Comparison of ENCODE assay signal across 27 mouse cellular contexts in genomic region chr13:16282230-16282629, GRCm38 (mm10).
A peak's percentile ranks its signal among the peaks of the same experiment; 100 is the strongest.
DNase-seq lines count a peak whose midpoint lies in the region; ATAC-seq and TF ChIP-seq lines count a peak whose summit lies in the region.
"Had no signal": no experiment of that assay in that cellular context is flagged by ENCODE, and none has a peak within 500 bp of the region (broad histone marks: within the 10 kb centered on the region; RNA-seq: fewer than 3 reads in every experiment).

No protein-coding gene starts in this region.

- no peaks in the 10 kb centered on the region for H3K27me3 ChIP-seq in heart, embryonic 13.5 days (replicated peaks)
- no peaks in the 10 kb centered on the region for H3K27me3 ChIP-seq in liver, embryonic 15.5 days
- H3K27me3 ChIP-seq in stomach, embryonic 14.5 days (ENCODE audit: control insufficient read depth, insufficient read depth, low read length), result no peaks in the 10 kb centered on the region
- no peaks in the 10 kb centered on the region for H3K27me3 ChIP-seq in stomach, postnatal 0 days (ENCODE audit: control insufficient read depth, insufficient read depth, low read length)
- no peaks in the 10 kb centered on the region for H3K27me3 ChIP-seq in stomach, embryonic 16.5 days (ENCODE audit: control insufficient read depth, insufficient read depth, low read length)
- H3K27me3 ChIP-seq: embryonic facial prominence, embryonic 15.5 days; forebrain, embryonic 12.5 days; limb, embryonic 15.5 days had no signal

- H3K4me3 ChIP-seq in heart, embryonic 13.5 days, result no peak overlapping the region
- H3K4me3 ChIP-seq in liver, embryonic 15.5 days (replicated peaks), result no peak overlapping the region
- H3K4me3 ChIP-seq in stomach, embryonic 14.5 days (ENCODE audit: low read depth, low read length), result no peak overlapping the region
- H3K4me3 ChIP-seq in stomach, postnatal 0 days (ENCODE audit: low read depth, low read length), result no peak overlapping the region
- no peak overlapping the region for H3K4me3 ChIP-seq in stomach, embryonic 16.5 days (replicated peaks; ENCODE audit: low read length)
- H3K4me3 ChIP-seq: embryonic facial prominence, embryonic 15.5 days; forebrain, embryonic 12.5 days; limb, embryonic 10.5 days; limb, embryonic 15.5 days had no signal

- no peak for TF ChIP-seq CTCF in stomach, postnatal 0 days (IDR thresholded peaks at IDR 0.05; ENCODE audit: low read depth)

- no peaks in the 10 kb centered on the region for H3K9me3 ChIP-seq in heart, embryonic 13.5 days
- no peaks in the 10 kb centered on the region for H3K9me3 ChIP-seq in liver, embryonic 15.5 days (replicated peaks)
- H3K9me3 ChIP-seq in stomach, embryonic 14.5 days (ENCODE audit: control insufficient read depth, low read depth, low read length), result no peaks in the 10 kb centered on the region
- H3K9me3 ChIP-seq in stomach, postnatal 0 days (ENCODE audit: control insufficient read depth, low read length), result no peaks in the 10 kb centered on the region
- H3K9me3 ChIP-seq in stomach, embryonic 16.5 days (replicated peaks; ENCODE audit: control insufficient read depth, low read length), result no peaks in the 10 kb centered on the region
- H3K9me3 ChIP-seq: embryonic facial prominence, embryonic 15.5 days; forebrain, embryonic 12.5 days; limb, embryonic 10.5 days; limb, embryonic 15.5 days had no signal

- 18% methylated on average over 2 of the region's 2 CpGs for WGBS in heart, embryonic 13.5 days
- WGBS in liver, embryonic 15.5 days (ENCODE audit: insufficient replicate concordance), result 25% methylated on average over 2 of the region's 2 CpGs
- WGBS in stomach, embryonic 14.5 days, result 35% methylated on average over 2 of the region's 2 CpGs
- WGBS in stomach, postnatal 0 days, result 39% methylated on average over 2 of the region's 2 CpGs
- 45% methylated on average over 2 of the region's 2 CpGs for WGBS in stomach, embryonic 16.5 days

- no peak overlapping the region for H3K9ac ChIP-seq in heart, embryonic 13.5 days
- H3K9ac ChIP-seq in liver, embryonic 15.5 days, result no peak overlapping the region
- no peak overlapping the region for H3K9ac ChIP-seq in stomach, embryonic 14.5 days (replicated peaks; ENCODE audit: low read depth, low read length)
- H3K9ac ChIP-seq in stomach, postnatal 0 days (ENCODE audit: low read length), result no peak overlapping the region
- H3K9ac ChIP-seq in stomach, embryonic 16.5 days (ENCODE audit: low read length), result no peak overlapping the region
- H3K9ac ChIP-seq: embryonic facial prominence, embryonic 15.5 days; forebrain, embryonic 12.5 days; forebrain, postnatal 0 days; hindbrain, embryonic 14.5 days; limb, embryonic 15.5 days had no signal

- no peak overlapping the region for H3K4me2 ChIP-seq in heart, embryonic 13.5 days
- H3K4me2 ChIP-seq in liver, embryonic 15.5 days, result no peak overlapping the region
- H3K4me2 ChIP-seq in stomach, embryonic 14.5 days (replicated peaks; ENCODE audit: low read depth, low read length), result no peak overlapping the region
- no peak overlapping the region for H3K4me2 ChIP-seq in stomach, postnatal 0 days (replicated peaks; ENCODE audit: low read depth)
- no peak overlapping the region for H3K4me2 ChIP-seq in stomach, embryonic 16.5 days (ENCODE audit: low read depth, low read length)
- H3K4me2 ChIP-seq: embryonic facial prominence, embryonic 15.5 days; forebrain, embryonic 12.5 days; hindbrain, embryonic 14.5 days; limb, embryonic 15.5 days; midbrain, embryonic 11.5 days had no signal

- DNase-seq in heart, adult 11 months, result no peak
- no peak for DNase-seq in liver
- no peak for DNase-seq in stomach, postnatal 0 days (ENCODE audit: low spot score)
- DNase-seq: adrenal gland, postnatal 25 days; B cell, adult 2 months; cerebellum, adult 2 months; cerebellum, postnatal 14 days; forebrain, postnatal 0 days; gastrocnemius, postnatal 14 days; kidney, adult 11 months; kidney, postnatal 14 days; layer of hippocampus, adult 9-11 months; lung, postnatal 10 days; right cerebral cortex, postnatal 25 days had no signal

- peaks cover 44% of the 10 kb centered on the region for H3K4me1 ChIP-seq in heart, embryonic 13.5 days
- H3K4me1 ChIP-seq in liver, embryonic 15.5 days (replicated peaks), result no peaks in the 10 kb centered on the region
- H3K4me1 ChIP-seq in stomach, embryonic 14.5 days (ENCODE audit: control insufficient read depth, insufficient read depth, low read length), result 0 out of 2 replicates have a peak, but pooled peaks cover 7% of the 10 kb centered on the region
- H3K4me1 ChIP-seq in stomach, postnatal 0 days (replicated peaks; ENCODE audit: control insufficient read depth, insufficient read depth), result no peaks in the 10 kb centered on the region
- no peaks in the 10 kb centered on the region for H3K4me1 ChIP-seq in stomach, embryonic 16.5 days (ENCODE audit: control insufficient read depth, insufficient read depth, low read length)
- H3K4me1 ChIP-seq: embryonic facial prominence, embryonic 15.5 days; forebrain, embryonic 12.5 days; limb, embryonic 15.5 days had no signal

- ATAC-seq in heart, embryonic 13.5 days (ENCODE audit: extremely low read depth, insufficient number of reproducible peaks, low FRiP score, low TSS enrichment), result no peak
- ATAC-seq in liver, embryonic 15.5 days (ENCODE audit: insufficient read depth), result no peak
- ATAC-seq in stomach, embryonic 14.5 days (ENCODE audit: insufficient number of reproducible peaks, insufficient read depth, low FRiP score, low read depth), result no peak
- no peak for ATAC-seq in stomach, postnatal 0 days (ENCODE audit: low FRiP score, low TSS enrichment)
- ATAC-seq in stomach, embryonic 16.5 days (ENCODE audit: insufficient read depth, low FRiP score), result no peak
- ATAC-seq in megakaryocyte, adult 5-6 weeks (ENCODE audit: poor library complexity, severe bottlenecking), result no peak
- ATAC-seq: forebrain, postnatal 0 days; inflammation-experienced regulatory T-cells, adult 6 months; midbrain, embryonic 16.5 days had no signal

- no peak for TF ChIP-seq EP300 in stomach, postnatal 0 days (optimal IDR thresholded peaks at IDR 0.05)

- H3K27ac ChIP-seq in heart, embryonic 13.5 days (replicated peaks), result peak overlapping the region; percentile 71
- H3K27ac ChIP-seq in liver, embryonic 15.5 days (replicated peaks), result peak overlapping the region; percentile 52; the same call in 1 of the 2 replicates
- H3K27ac ChIP-seq in stomach, embryonic 14.5 days (ENCODE audit: low read length), result peak overlapping the region; percentile 18; the same call in 1 of the 2 replicates
- no peak overlapping the region for H3K27ac ChIP-seq in stomach, postnatal 0 days (replicated peaks)
- peak overlapping the region; percentile 67 for H3K27ac ChIP-seq in stomach, embryonic 16.5 days (ENCODE audit: low read length)
- H3K27ac ChIP-seq: embryonic facial prominence, embryonic 15.5 days; forebrain, embryonic 12.5 days; hindbrain, embryonic 14.5 days; limb, embryonic 10.5 days; limb, embryonic 15.5 days had no signal

- H3K36me3 ChIP-seq in heart, embryonic 13.5 days, result no peaks in the 10 kb centered on the region
- H3K36me3 ChIP-seq in liver, embryonic 15.5 days (replicated peaks), result no peaks in the 10 kb centered on the region
- H3K36me3 ChIP-seq in stomach, embryonic 14.5 days (ENCODE audit: control insufficient read depth, insufficient read depth, low read length), result no peaks in the 10 kb centered on the region
- no peaks in the 10 kb centered on the region for H3K36me3 ChIP-seq in stomach, postnatal 0 days (ENCODE audit: control insufficient read depth, insufficient read depth, low read length)
- H3K36me3 ChIP-seq in stomach, embryonic 16.5 days (ENCODE audit: control insufficient read depth, insufficient read depth, low read length), result no peaks in the 10 kb centered on the region
- H3K36me3 ChIP-seq: embryonic facial prominence, embryonic 15.5 days; forebrain, embryonic 12.5 days; limb, embryonic 10.5 days; limb, embryonic 15.5 days had no signal
